Mouse (Mus musculus): ENCODE measurements around the gene Gm20538.

The Gm20538 gene

DNA sequence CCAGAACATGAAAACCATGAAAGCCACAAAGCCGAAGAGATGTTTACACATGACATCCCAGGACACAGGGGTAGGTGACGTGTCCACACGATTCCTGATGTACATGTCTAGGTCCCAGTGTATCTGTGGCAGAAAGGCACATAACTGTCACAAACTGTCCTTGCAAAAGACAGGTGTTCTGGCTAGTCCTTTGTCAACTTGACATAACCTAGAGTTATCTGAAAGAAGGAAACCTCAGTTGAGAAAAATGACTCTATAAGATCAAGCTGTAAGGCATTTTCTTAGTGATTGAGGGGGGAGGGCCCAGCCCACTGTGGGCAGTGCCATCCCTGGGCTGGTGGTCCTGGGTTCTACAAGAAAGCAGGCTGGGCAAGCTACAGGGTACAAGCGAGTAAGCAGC, at the start of gene Gm20538:
TSS of gene Gm20538 (minus strand) at position 101 of the 400 bp plus-strand sequence.
- in situ Hi-C loops (cut with MboI; ENCODE audit: low pct_unique_long_range_greater_than_20kb in 1 of 2, low sequenced_read_pairs in 2 of 2, unreplicated experiment in 1 of 2) = no loop called here

- in situ Hi-C loops (cut with MboI; ENCODE audit: low pct_unique_long_range_greater_than_20kb in 1 of 2, low sequenced_read_pairs in 2 of 2, unreplicated experiment in 1 of 2) = no loop called here
Observed at GRCm38 (mm10) chr19:44594180-44594579, 41.5 kb upstream of the Gm20538 start.

DNA sequence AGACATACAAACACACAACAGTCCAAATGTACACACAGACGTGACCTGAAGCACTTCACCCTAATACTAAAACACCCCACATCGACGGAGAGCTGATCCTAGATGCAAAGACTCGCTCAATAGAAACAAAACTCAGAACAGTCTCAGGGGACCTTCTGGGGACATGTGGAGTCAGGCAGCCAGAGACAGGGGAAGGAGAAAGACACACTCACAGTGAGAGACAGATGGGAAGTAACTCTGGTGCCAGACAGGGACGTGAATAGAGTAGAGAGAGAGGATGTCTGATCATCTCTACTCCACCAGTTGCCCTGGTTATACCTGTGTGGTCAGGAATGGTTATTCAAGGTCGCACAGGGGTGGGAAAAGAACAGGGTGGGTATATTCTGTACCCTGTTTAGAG, 39.0 kb upstream of the Gm20538 start:
- in situ Hi-C loops (cut with MboI; ENCODE audit: low pct_unique_long_range_greater_than_20kb in 1 of 2, low sequenced_read_pairs in 2 of 2, unreplicated experiment in 1 of 2) = no loop called here

GRCm38 (mm10) chr19:44590992-44591391, 38.4 kb upstream of the Gm20538 start:
- in situ Hi-C loops (cut with MboI; ENCODE audit: low pct_unique_long_range_greater_than_20kb in 1 of 2, low sequenced_read_pairs in 2 of 2, unreplicated experiment in 1 of 2) = no loop called here

- in situ Hi-C loops (cut with MboI; ENCODE audit: low pct_unique_long_range_greater_than_20kb in 1 of 2, low sequenced_read_pairs in 2 of 2, unreplicated experiment in 1 of 2) = loop anchor here (5.0 to 10.0 kb wide), 3 partner anchors 163 to 303 kb away; partner anchors contain the start of gene Pax2 (in 1 of the 2)
Observed at GRCm38 (mm10) chr19:44589591-44590223, 37.1 kb upstream of the Gm20538 start.

DNA sequence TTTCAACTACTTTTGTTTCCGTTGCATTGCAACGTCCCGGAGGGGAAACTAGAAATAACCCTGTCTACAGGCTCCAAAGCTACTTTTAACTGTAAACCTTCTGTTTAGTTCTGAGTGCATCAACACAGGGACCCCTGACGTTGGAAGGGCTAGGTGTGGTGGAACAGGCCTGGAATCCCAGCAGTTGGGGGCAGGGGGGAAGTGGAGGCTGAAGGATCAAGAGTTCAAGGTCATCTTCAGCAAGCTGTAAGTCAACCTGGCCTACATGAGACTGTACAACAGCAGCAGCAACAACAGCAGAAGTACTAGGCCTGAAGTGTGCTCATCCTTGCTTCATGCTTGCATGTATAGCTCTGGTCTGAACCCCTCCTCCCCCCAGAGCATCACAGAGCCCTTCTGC, 35.4 kb upstream of the Gm20538 start:
- in situ Hi-C loops (cut with MboI; ENCODE audit: low pct_unique_long_range_greater_than_20kb in 1 of 2, low sequenced_read_pairs in 2 of 2, unreplicated experiment in 1 of 2) = loop anchor here (5.0 to 10.0 kb wide), 3 partner anchors 164 to 304 kb away; partner anchors contain the start of gene Pax2 (in 1 of the 2)

DNA sequence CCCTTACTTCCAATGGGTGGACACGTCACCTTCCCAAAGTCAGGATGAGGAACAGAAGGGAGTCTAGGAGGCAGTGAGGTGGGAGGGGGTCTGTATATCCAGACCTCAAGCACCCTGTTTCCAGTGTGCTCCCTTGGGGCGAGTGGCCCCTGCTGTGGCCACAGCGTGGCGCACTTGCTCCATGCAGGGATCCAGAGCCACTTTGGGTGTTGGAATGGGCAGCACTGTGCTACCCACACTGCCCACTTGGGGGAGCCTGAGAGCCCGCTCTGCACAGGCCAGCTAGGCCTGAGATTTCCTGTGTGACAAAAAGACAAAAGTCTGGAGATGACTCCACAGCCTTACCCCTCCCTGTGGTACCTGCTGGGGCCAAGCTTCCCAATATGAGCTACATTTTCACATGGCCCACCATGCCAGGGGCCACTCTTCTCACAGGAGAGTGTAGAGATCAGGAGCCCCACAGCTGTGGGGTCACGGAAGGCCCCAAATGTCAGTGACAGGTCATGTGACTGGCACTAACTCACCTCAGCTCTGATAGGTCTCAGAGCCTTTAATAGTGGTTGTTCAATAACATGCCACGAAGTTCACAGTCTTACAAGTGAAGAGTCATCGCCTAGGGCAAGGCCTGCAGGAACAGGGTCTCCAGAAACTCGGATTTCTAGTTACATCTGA, 30.1 kb upstream of the Gm20538 start:
- in situ Hi-C loops (cut with MboI; ENCODE audit: low pct_unique_long_range_greater_than_20kb in 1 of 2, low sequenced_read_pairs in 2 of 2, unreplicated experiment in 1 of 2) = loop anchor here (5.0 to 10.0 kb wide), 2 partner anchors 172 to 310 kb away; partner anchors contain the start of gene Pax2 (in 1 of the 2)

GRCm38 (mm10) chr19:44582103-44582502, 29.5 kb upstream of the Gm20538 start:
- in situ Hi-C loops (cut with MboI; ENCODE audit: low pct_unique_long_range_greater_than_20kb in 1 of 2, low sequenced_read_pairs in 2 of 2, unreplicated experiment in 1 of 2) = loop anchor here (5.0 to 10.0 kb wide), 2 partner anchors 173 to 310 kb away; partner anchors contain the start of gene Pax2 (in 1 of the 2)

- in situ Hi-C loops (cut with MboI; ENCODE audit: low pct_unique_long_range_greater_than_20kb in 1 of 2, low sequenced_read_pairs in 2 of 2, unreplicated experiment in 1 of 2) = no loop called here
Observed at GRCm38 (mm10) chr19:44578038-44578437, 25.4 kb upstream of the Gm20538 start.

DNA sequence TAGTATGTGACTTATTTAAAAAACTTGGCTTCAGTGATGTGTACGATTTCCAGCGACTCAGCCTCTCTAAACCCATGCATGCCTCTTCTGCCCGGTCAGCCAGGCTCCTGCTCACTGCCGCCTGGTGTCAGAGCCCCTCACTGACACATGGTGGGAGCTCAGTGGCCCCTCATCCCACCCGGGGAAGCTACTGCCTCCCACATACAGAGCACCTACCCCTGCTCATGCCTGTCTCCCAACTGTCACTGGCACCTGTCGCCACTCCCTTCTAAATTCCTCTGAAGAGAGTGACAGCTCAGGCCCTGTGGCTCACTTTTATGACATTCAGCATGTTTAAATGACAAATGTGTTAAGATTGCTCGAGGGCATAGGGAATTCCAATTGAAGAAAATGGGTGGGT, 23.6 kb upstream of the Gm20538 start:
- in situ Hi-C loops (cut with MboI; ENCODE audit: low pct_unique_long_range_greater_than_20kb in 1 of 2, low sequenced_read_pairs in 2 of 2, unreplicated experiment in 1 of 2) = no loop called here

DNA sequence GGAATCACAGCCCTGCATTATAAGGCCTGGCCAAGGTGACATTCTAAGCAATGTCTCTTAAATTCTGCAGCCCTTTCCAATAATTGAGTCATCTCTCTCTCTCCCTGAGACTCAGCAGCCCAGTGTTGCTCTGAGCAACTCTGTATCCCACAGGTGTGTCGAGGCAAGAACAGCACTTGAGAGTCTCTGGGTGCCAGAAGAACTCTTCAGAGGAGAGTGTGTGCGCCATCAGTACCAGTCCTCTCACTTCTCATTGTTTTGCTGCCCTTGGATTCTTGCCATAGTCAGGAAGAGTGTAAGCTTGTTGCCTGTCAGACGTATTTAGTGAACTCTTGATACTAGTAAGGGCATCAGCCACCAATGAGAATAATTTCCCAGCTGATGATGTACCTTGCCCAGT, 15.1 kb upstream of the Gm20538 start:
- in situ Hi-C loops (cut with MboI; ENCODE audit: low pct_unique_long_range_greater_than_20kb in 1 of 2, low sequenced_read_pairs in 2 of 2, unreplicated experiment in 1 of 2) = no loop called here

GRCm38 (mm10) chr19:44564006-44564405, 11.4 kb upstream of the Gm20538 start:
- in situ Hi-C loops (cut with MboI; ENCODE audit: low pct_unique_long_range_greater_than_20kb in 1 of 2, low sequenced_read_pairs in 2 of 2, unreplicated experiment in 1 of 2) = no loop called here

DNA sequence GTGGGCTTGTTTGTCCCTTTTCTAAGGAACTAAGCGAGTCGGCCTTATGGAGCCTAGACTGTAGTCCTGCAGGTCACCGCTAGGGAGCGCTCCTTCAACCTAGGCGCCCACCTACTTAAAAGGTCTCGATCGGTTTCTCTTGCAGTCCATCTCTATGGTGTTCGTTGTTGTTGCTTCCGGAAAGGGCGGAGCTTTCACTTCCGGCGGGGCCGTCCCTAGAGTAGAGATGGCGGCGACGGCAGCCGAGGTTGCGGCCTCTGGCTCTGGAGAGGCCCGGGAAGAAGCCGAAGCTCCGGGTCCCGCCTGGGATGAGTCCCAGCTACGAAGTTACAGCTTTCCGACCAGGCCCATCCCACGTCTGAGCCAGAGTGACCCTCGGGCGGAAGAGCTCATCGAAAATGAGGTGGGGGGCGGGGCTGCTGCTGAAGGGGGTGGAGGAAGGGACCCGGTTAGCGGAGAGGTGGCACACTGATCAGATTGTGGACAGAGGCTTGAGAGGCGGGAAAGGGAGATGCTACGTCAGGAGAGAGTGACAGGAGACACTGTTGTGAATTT, 10.1 kb upstream of the Gm20538 start, which contains the start of gene Hif1an:
TSS of gene Hif1an (plus strand) at position 199 of the 555 bp plus-strand sequence.
- in situ Hi-C loops (cut with MboI; ENCODE audit: low pct_unique_long_range_greater_than_20kb in 1 of 2, low sequenced_read_pairs in 2 of 2, unreplicated experiment in 1 of 2) = no loop called here

DNA sequence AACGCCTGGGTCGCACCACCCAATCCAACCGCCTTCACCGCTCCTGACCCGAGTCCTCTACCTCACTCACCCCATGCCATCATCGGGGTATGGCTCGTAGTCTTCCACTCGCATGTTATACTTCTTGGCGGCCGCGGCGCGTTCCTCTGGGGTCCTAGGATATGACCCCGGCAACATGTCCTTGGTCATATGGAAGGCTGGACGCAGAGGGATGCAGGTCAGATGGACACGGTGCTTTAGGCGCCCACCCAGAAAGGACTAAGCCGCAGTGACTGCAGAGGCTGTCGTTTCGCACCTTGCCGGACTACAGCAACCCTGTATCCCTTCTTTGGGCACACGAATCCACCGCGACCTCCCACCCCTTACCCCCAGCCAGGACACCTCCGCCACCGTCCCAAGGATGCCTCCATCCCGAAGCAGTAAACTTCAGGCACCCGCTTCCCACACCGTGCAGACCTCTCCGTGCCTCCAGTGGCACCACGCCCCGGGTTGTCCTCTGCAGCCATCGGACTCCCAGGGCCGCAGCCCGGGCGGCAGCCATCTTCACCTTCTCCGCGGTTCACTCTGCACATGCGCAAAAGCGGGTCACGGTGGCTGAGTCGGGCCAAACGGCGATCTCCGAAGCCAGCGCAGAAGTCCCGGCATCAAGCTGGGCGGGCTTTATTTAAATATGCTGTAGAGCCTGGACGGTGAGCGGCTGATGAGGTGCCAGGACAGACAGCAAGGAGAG, 2.4 kb upstream of the Gm20538 start, which contains the start of gene Ndufb8:
TSS of gene Ndufb8 (minus strand) at position 580 of the 730 bp plus-strand sequence.
- in situ Hi-C loops (cut with MboI; ENCODE audit: low pct_unique_long_range_greater_than_20kb in 1 of 2, low sequenced_read_pairs in 2 of 2, unreplicated experiment in 1 of 2) = no loop called here

DNA sequence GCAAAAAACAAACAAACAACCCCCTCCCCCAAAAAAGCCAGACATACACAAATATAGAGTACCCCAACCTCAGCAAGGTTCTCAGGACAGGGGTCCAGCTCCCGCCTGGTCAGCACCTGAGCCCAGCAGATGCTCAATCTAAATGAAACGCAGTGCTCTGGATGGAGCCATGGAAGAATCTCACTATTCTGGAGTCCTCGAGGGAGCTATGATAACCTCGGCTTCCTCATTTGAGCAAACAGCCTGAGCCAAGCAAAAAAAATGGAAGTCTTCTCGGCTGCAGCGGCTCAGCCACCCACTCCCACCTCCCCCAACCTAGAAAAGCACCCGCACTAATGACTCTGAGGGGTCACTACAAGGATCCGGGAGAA, 1.8 kb upstream of the Gm20538 start:
- in situ Hi-C loops (cut with MboI; ENCODE audit: low pct_unique_long_range_greater_than_20kb in 1 of 2, low sequenced_read_pairs in 2 of 2, unreplicated experiment in 1 of 2) = no loop called here

GRCm38 (mm10) chr19:44553286-44553685, 655 bp upstream of the Gm20538 start:
- in situ Hi-C loops (cut with MboI; ENCODE audit: low pct_unique_long_range_greater_than_20kb in 1 of 2, low sequenced_read_pairs in 2 of 2, unreplicated experiment in 1 of 2) = no loop called here

DNA sequence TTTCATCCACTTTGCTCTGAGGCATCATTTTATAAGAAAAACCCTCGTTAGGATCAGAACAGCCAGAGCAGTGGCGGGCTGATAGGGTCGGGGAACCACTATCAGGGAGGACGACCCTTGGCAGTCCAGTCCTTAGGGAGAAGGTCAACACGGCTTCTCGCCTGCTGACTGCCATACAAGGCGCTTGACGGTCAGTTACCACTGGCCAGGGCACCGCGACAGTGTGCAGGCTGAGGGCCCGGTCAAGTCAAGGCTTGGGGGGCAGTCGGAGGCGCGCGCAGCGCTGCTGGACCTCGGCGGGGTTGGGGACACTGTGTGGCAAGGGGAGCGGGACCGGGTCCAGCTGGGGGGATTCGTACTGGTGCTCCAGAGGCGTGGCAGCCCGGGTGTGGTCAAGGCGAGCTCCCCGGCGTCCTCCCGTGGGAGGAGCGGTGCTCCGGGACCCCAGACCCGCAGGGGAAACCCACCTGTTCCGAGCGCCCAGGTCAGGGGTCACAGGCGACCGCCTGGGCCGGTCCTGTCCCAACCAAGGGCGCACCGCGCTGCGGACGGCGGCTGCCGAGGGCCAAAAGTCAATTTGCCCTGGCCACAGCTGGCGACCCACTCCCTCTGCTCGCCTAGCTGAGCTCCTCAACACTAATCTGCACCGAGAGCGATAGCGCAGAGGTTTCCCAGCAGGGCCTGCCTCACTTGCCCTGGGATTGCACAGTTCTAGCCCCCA, 7.2 kb downstream of the Gm20538 start, which contains the start of gene Sec31b:
TSS of gene Sec31b (minus strand) at position 544 of the 721 bp plus-strand sequence.
- in situ Hi-C loops (cut with MboI; ENCODE audit: low pct_unique_long_range_greater_than_20kb in 1 of 2, low sequenced_read_pairs in 2 of 2, unreplicated experiment in 1 of 2) = no loop called here

DNA sequence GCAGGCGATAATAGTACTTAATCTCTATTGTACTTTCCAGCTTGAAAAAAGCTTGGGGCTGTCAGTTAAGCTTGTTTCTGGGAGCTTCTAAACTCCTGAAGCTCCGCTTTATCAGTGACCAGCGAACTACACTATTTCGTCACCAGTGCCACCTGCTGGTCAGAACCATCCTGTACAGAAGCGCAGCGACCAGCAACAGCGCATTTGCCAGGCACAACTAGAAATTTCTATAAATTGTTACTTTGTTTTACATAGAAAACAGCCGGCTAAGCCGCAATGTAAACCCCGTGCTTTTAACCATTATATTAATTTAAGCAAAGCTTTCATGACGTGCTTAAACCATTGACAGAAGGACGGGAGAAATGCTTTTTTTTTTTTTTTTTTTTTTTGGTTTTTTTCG, 7.9 kb downstream of the Gm20538 start:
- in situ Hi-C loops (cut with MboI; ENCODE audit: low pct_unique_long_range_greater_than_20kb in 1 of 2, low sequenced_read_pairs in 2 of 2, unreplicated experiment in 1 of 2) = no loop called here
